Mouse (Mus musculus) thymus, adult 2 months (tissue): Measurements from ENCODE around the gene Cxcl12. TPM values are rescaled to one million over a fixed set of nuclear protein-coding genes. Genes with fewer than 3 reads are reported as not detected.

Experiments
- DNase-seq: peaks from one replicate; pipeline ENCODE4 v3.0.0; 2021
- H3K27ac ChIP-seq: fragments of 200-500 bp; 2 replicates; pipeline ENCODE4 v1.5.1; 2012; ENCODE audit warnings: low read length, control low read depth; ENCODE audit not compliant: control insufficient read depth, insufficient read depth
- H3K27me3 ChIP-seq: fragments of 200-500 bp; 2 replicates; pipeline ENCODE4 v1.6.1; 2012; ENCODE audit warnings: mild to moderate bottlenecking, low read length, moderate library complexity, mixed read lengths; ENCODE audit not compliant: control insufficient read depth, insufficient read depth
- H3K36me3 ChIP-seq: fragments of 200-500 bp; 2 replicates; pipeline ENCODE4 v1.6.1; 2012; ENCODE audit warnings: mild to moderate bottlenecking, low read length, moderate library complexity; ENCODE audit not compliant: control insufficient read depth, insufficient read depth
- H3K4me1 ChIP-seq: fragments of 200-500 bp; replicated peaks from 2 replicates; pipeline ENCODE4 v1.6.1; 2012; ENCODE audit warnings: low read length; ENCODE audit not compliant: control insufficient read depth, insufficient read depth
- H3K4me3 ChIP-seq: fragments of 200-500 bp; 2 replicates; pipeline ENCODE4 v1.5.1; 2012; ENCODE audit warnings: mild to moderate bottlenecking, low read length, control low read depth, moderate library complexity; ENCODE audit not compliant: control insufficient read depth, insufficient read depth
- CTCF ChIP-seq: fragments of 200-500 bp; IDR thresholded peaks from 2 replicates; pipeline ENCODE4 v1.5.1; 2012; ENCODE audit warnings: mild to moderate bottlenecking, control low read depth, low read length, moderate library complexity, borderline replicate concordance; ENCODE audit not compliant: control insufficient read depth, poor library complexity, insufficient read depth; ENCODE audit errors: extremely low read depth
- POLR2A ChIP-seq: fragments of 200-500 bp; IDR thresholded peaks from 2 replicates; pipeline ENCODE4 v1.6.1; 2012; ENCODE audit warnings: mild to moderate bottlenecking, low read length, control low read depth, moderate library complexity; ENCODE audit not compliant: control insufficient read depth, poor library complexity, insufficient read depth; ENCODE audit errors: extremely low read depth
- WGBS: fragments of 180-500 bp; shearing (Covaris S2); methylation state at CpG from one replicate; pipeline ENCODE4 v1.1.7; 2018; 5-methylcytosine and 5-hydroxymethylcytosine counted together
- polyA plus RNA-seq: library from polyadenylated mRNA; depleted of rRNA; stranded (reverse); fragments of >200 nt; gene quantifications from 2 replicates; pipeline ENCODE4 v1.2.3, GENCODE M21; 2012

Gene Cxcl12
- polyA plus RNA-seq, 1 experiment, result 311 TPM

GRCm38 (mm10) chr6:117218442-117219299, 50.3 kb downstream of the Cxcl12 start:
- H3K4me1 ChIP-seq, result no peaks in the 10 kb centered on the region
- no peak for DNase-seq
- no peak overlapping the region for H3K4me3 ChIP-seq
- TF ChIP-seq CTCF (no peak), POLR2A (no peak)
- no peaks in the 10 kb centered on the region for H3K27me3 ChIP-seq
- 78% methylated on average over 9 of the region's 9 CpGs for WGBS
- no peaks in the 10 kb centered on the region for H3K36me3 ChIP-seq
- no peak overlapping the region for H3K27ac ChIP-seq

GRCm38 (mm10) chr6:117219300-117219680, 51.0 kb downstream of the Cxcl12 start:
- H3K27ac ChIP-seq, result no peak overlapping the region
- no peak overlapping the region for H3K4me3 ChIP-seq
- TF ChIP-seq CTCF (no peak), POLR2A (no peak)
- 74% methylated on average over 3 of the region's 3 CpGs for WGBS
- H3K27me3 ChIP-seq, result no peaks in the 10 kb centered on the region
- no peaks in the 10 kb centered on the region for H3K36me3 ChIP-seq
- H3K4me1 ChIP-seq, result no peaks in the 10 kb centered on the region
- DNase-seq, result no peak

GRCm38 (mm10) chr6:117219911-117220481, 51.7 kb downstream of the Cxcl12 start:
- no peaks in the 10 kb centered on the region for H3K4me1 ChIP-seq
- TF ChIP-seq CTCF, result no peak
- no peak for TF ChIP-seq POLR2A
- H3K27me3 ChIP-seq, result no peaks in the 10 kb centered on the region
- H3K27ac ChIP-seq, result no peak overlapping the region
- 96% methylated on average over 7 of the region's 7 CpGs for WGBS
- DNase-seq, result no peak
- H3K36me3 ChIP-seq, result no peaks in the 10 kb centered on the region
- H3K4me3 ChIP-seq, result no peak overlapping the region

- Histone ChIP-seq H3K4me3 (no peak overlapping the region), H3K4me1 (no peaks in the 10 kb centered on the region), H3K27me3 (no peaks in the 10 kb centered on the region), H3K36me3 (no peaks in the 10 kb centered on the region), H3K27ac (no peak overlapping the region)
- no peak for TF ChIP-seq CTCF
- no peak for TF ChIP-seq POLR2A
- DNase-seq, result no peak
- 95% methylated on average over 11 of the region's 11 CpGs for WGBS
These were observed 52.6 kb downstream of the Cxcl12 start for GRCm38 (mm10) chr6:117220831-117221345.
